Mouse (Mus musculus) adrenal gland, adult 10 weeks (tissue): Measurements from ENCODE around the gene Hmox1. TPM values are rescaled to one million over a fixed set of nuclear protein-coding genes. Genes with fewer than 3 reads are reported as not detected.

ENCODE experiments used
- polyA plus RNA-seq: library from polyadenylated mRNA; stranded (reverse); fragments of 350-450 nt; fragmentation: Illumina TruSeq; extraction: RNeasy Lipid Tissue Mini Kit (QIAGEN cat#74804); gene quantifications from one replicate; pipeline ENCODE4 v1.2.3, GENCODE M21; 2014; ENCODE audit warnings: low read depth, low replicate concordance

Hmox1 gene
- polyA plus RNA-seq: 20.5 TPM

GRCm38 (mm10) chr8:75093399-75094156 is at the start of gene Hmox1:
Gene Hmox1 (plus strand): TSS chr8:75093621.

GRCm38 (mm10) chr8:75109236-75109967 is 16.0 kb downstream of the Hmox1 start, which contains the start of gene Mcm5:
Gene Mcm5 (plus strand): TSS chr8:75109569.

Other genes with a start within 250 kb of the Hmox1 start
- gene Isx, start 220.4 kb upstream of the Hmox1 start, polyA plus RNA-seq: not detected
- 25.4 TPM for gene Hmgxb4, start 100.3 kb upstream of the Hmox1 start, polyA plus RNA-seq
- gene Tom1, start 59.9 kb upstream of the Hmox1 start, polyA plus RNA-seq: 1.2 TPM
- 0.76 TPM for gene Mcm5, start 15.9 kb downstream of the Hmox1 start, polyA plus RNA-seq
- gene Rasd2, start 120.3 kb downstream of the Hmox1 start, polyA plus RNA-seq: 0.17 TPM